In genomic region chr6:13665646-13666045, GRCm38 (mm10) we compare ENCODE assay signal across 21 mouse cellular contexts. TPM values are rescaled to one million over a fixed set of nuclear protein-coding genes. Genes with fewer than 3 reads are reported as not detected.
A peak's percentile ranks its signal among the peaks of the same experiment; 100 is the strongest.
DNase-seq lines count a peak whose midpoint lies in the region; ATAC-seq lines count a peak whose summit lies in the region.
"Had no signal": no experiment of that assay in that cellular context is flagged by ENCODE, and none has a peak within 500 bp of the region (broad histone marks: within the 10 kb centered on the region; RNA-seq: fewer than 3 reads in every experiment).

No protein-coding gene starts in this region.

- peak; percentile 16 to 18 for DNase-seq in spleen, postnatal 36 days (ENCODE audit: low spot score in 2 of 2)
- DNase-seq in spleen, postnatal 14 days (ENCODE audit: low spot score in 2 of 2) = no peak
- DNase-seq in right cerebral cortex, adult 2 months (ENCODE audit: low spot score in 2 of 2) = no peak
- DNase-seq in liver = no peak
- DNase-seq: adrenal gland, adult 2 months; adrenal gland, postnatal 14 days; cerebellum, adult 11-12 months; cerebellum, adult 8-10 months; cerebellum, postnatal 10 days; cerebellum, postnatal 36 days; embryo, embryonic 11 days; forebrain, postnatal 0 days; gastrocnemius, adult 2 months; gastrocnemius, postnatal 14 days; heart, adult 11 months had no signal

- ATAC-seq in activated CD4-positive, CD25-positive, alpha-beta regulatory T cell, adult 4 months = peak; percentile 31
- ATAC-seq in neutrophil, adult 5-6 weeks (ENCODE audit: extremely low read depth, insufficient number of reproducible peaks, low FRiP score, poor library complexity, severe bottlenecking) = peak; percentile 96
- no peak for ATAC-seq in cerebellum, adult (ENCODE audit: insufficient number of reproducible peaks, low FRiP score, low TSS enrichment)
- ATAC-seq: forebrain, embryonic 14.5 days; forebrain, postnatal 0 days; Patski had no signal

RNA-seq across cellular contexts. Expression of gene Bmt2, which starts 12.1 kb away (rescaled TPM):
- 10 to 100 TPM in 1 of 2 experiments, 1 to 10 TPM in 1; 7.7 to 11.3 TPM for polyA plus RNA-seq in activated CD4-positive, CD25-positive, alpha-beta regulatory T cell, adult 4 months (2017; shearing (Covaris generic))
- total RNA-seq in neutrophil, adult 5-6 weeks (2017) = 38.1 and 42.7 TPM in 2 replicates

RNA-seq across cellular contexts. Expression of gene Tmem168, which starts 57.7 kb away (rescaled TPM):
- 10 to 100 TPM; 38.4 to 41.2 TPM for polyA plus RNA-seq in activated CD4-positive, CD25-positive, alpha-beta regulatory T cell, adult 4 months (2017; shearing (Covaris generic))
- total RNA-seq in neutrophil, adult 5-6 weeks (2017) = 55.0 and 57.0 TPM in 2 replicates
- polyA plus RNA-seq: erythroblast, embryonic 14.5 days had no signal

Comparison
In these comparisons a context has a peak if more than half of its experiments do, and no peak if none do; other contexts are left out.
1. DNase-seq: peak in spleen, postnatal 36 days (2 of 2); none in spleen, postnatal 14 days (0 of 2), right cerebral cortex, adult 2 months (0 of 2) and liver (single experiment).